Mouse (Mus musculus): ENCODE measurements around the gene Tanc1. TPM values are rescaled to one million over a fixed set of nuclear protein-coding genes. Genes with fewer than 3 reads are reported as not detected.

Gene Tanc1
- total RNA-seq, 2 experiments from 2014 or later = 9.4 to 10.8 TPM

- intact Hi-C loops (cut with DNase I) = no loop called here
- DNase-seq = no peak
Measured at GRCm38 (mm10) chr2:59713626-59714556, 102.0 kb downstream of the Tanc1 start.

GRCm38 (mm10) chr2:59714992-59715391 is 103.2 kb downstream of the Tanc1 start:
- DNase-seq = no peak
- intact Hi-C loops (cut with DNase I) = no loop called here

GRCm38 (mm10) chr2:59716461-59716860 is 104.6 kb downstream of the Tanc1 start:
- intact Hi-C loops (cut with DNase I) = no loop called here
- DNase-seq = no peak

- intact Hi-C loops (cut with DNase I) = no loop called here
- DNase-seq = peak; percentile 37
Measured at GRCm38 (mm10) chr2:59717746-59718294, 106.0 kb downstream of the Tanc1 start.

GRCm38 (mm10) chr2:59718601-59719416 is 107.0 kb downstream of the Tanc1 start:
- no peak for DNase-seq
- intact Hi-C loops (cut with DNase I) = no loop called here

- intact Hi-C loops (cut with DNase I) = no loop called here
- DNase-seq = no peak
Measured at GRCm38 (mm10) chr2:59719831-59720230, 108.0 kb downstream of the Tanc1 start.

- intact Hi-C loops (cut with DNase I) = no loop called here
- DNase-seq = no peak
Measured at GRCm38 (mm10) chr2:59721119-59721518, 109.3 kb downstream of the Tanc1 start.

- intact Hi-C loops (cut with DNase I) = no loop called here
- no peak for DNase-seq
Measured at GRCm38 (mm10) chr2:59721758-59722157, 109.9 kb downstream of the Tanc1 start.

GRCm38 (mm10) chr2:59723311-59723710 is 111.5 kb downstream of the Tanc1 start:
- no peak for DNase-seq
- intact Hi-C loops (cut with DNase I) = no loop called here

GRCm38 (mm10) chr2:59725518-59726185 is 113.8 kb downstream of the Tanc1 start:
- intact Hi-C loops (cut with DNase I) = no loop called here
- DNase-seq = no peak

- intact Hi-C loops (cut with DNase I) = no loop called here
- no peak for DNase-seq
Measured at GRCm38 (mm10) chr2:59731831-59732230, 120.0 kb downstream of the Tanc1 start.

- intact Hi-C loops (cut with DNase I) = no loop called here
Measured at GRCm38 (mm10) chr2:59733410-59733809, 121.6 kb downstream of the Tanc1 start.

GRCm38 (mm10) chr2:59736401-59736898 is 124.6 kb downstream of the Tanc1 start:
- intact Hi-C loops (cut with DNase I) = no loop called here
- DNase-seq = peak; percentile 85

More at GRCm38 (mm10) chr2:59733410-59733809, 121.6 kb downstream of the Tanc1 start:
- DNase-seq = no peak

GRCm38 (mm10) chr2:59737368-59737767 is 125.5 kb downstream of the Tanc1 start:
- intact Hi-C loops (cut with DNase I) = no loop called here
- no peak for DNase-seq

- intact Hi-C loops (cut with DNase I) = no loop called here
- DNase-seq = peak; percentile 11
Measured at GRCm38 (mm10) chr2:59738356-59738755, 126.5 kb downstream of the Tanc1 start.

GRCm38 (mm10) chr2:59739036-59739435 is 127.2 kb downstream of the Tanc1 start:
- intact Hi-C loops (cut with DNase I) = no loop called here
- no peak for DNase-seq

GRCm38 (mm10) chr2:59742500-59743116 is 130.8 kb downstream of the Tanc1 start:
- no peak for DNase-seq
- intact Hi-C loops (cut with DNase I) = no loop called here

- intact Hi-C loops (cut with DNase I) = loop anchor here (5.0 kb wide), 1 partner anchor 203 kb away; no protein-coding TSS in a partner anchor
- peak; percentile 63 for DNase-seq
Measured at GRCm38 (mm10) chr2:59745428-59745827, 133.6 kb downstream of the Tanc1 start.

- intact Hi-C loops (cut with DNase I) = loop anchor here (5.0 kb wide), 1 partner anchor 204 kb away; no protein-coding TSS in a partner anchor
- peak; percentile 18 for DNase-seq
Measured at GRCm38 (mm10) chr2:59746070-59746469, 134.2 kb downstream of the Tanc1 start.

- no peak for DNase-seq
- intact Hi-C loops (cut with DNase I) = loop anchor here (5.0 kb wide), 1 partner anchor 205 kb away; no protein-coding TSS in a partner anchor
Measured at GRCm38 (mm10) chr2:59747757-59748156, 135.9 kb downstream of the Tanc1 start.

Data from left cerebral cortex, postnatal 4 days (tissue).